Mouse (Mus musculus) T-helper 1 cell (primary cell): ENCODE data around the gene Alcam.

ENCODE experiments used
- in situ Hi-C: fragments of 300-600 bp; cut with MboI, MseI; formaldehyde crosslinking; loops from one replicate; pipeline ENCODE4 v1.15.1; 2025; ENCODE audit warnings: high pct_unique_total_duplicates

Alcam gene

GRCm38 (mm10) chr16:52443055-52443454 is 10.8 kb downstream of the Alcam start:
- in situ Hi-C loops: no loop called here

DNA sequence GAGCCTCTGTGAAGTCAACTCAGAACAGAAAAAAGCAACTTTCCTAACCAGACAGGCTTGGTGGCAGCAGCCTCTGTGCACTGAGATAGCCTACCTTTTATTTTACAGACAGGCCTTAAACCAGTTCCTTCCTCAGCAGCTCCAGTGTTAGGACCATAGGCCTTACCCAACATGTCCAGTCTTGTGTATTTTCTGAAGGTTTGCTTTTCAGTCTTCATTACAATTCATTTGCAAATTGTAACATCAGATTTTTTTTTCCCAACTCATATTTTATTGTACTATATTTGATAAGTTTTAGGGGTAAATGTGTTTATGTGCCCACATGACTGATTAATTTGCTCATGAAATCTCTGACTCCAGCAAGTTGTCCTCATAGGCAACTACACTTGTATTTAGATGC is 14.3 kb downstream of the Alcam start:
- in situ Hi-C loops: no loop called here

- in situ Hi-C loops: no loop called here
Observed at GRCm38 (mm10) chr16:52439007-52439406, 14.9 kb downstream of the Alcam start.

DNA sequence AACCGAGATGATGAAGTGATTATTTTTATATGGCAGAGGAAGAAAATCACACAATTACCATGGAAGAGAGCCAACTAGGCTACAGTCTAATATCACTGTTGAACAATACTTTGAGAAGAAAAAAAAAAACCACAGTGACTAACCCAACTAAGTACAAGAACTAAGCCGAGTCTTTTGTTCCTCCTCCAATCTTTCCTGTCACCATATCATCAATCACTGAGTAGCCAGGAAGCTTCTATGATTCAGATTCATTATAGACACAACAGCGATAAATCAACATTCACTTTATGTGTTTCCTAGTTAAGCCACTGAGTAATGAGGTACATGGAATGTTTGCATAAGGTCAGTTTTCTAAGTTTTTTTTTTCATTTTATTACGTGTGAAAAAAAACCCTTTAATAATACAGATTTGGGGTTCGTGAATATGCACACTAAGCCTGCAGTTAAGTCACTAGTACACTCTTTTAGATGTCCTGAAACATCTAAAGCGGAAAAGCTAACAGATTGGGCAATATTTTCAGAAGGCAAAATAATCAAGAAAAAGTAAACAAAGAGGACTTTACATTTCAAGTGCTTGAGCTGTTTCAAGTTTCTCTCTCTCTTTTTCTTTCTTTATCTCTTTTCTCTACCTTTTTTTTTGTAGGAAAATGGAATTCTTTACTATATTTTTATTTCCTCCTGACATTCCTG is 15.5 kb downstream of the Alcam start:
- in situ Hi-C loops: no loop called here

- in situ Hi-C loops: no loop called here
Observed at GRCm38 (mm10) chr16:52433189-52433588, 20.7 kb downstream of the Alcam start.

GRCm38 (mm10) chr16:52432072-52432471 is 21.8 kb downstream of the Alcam start:
- in situ Hi-C loops: no loop called here

DNA sequence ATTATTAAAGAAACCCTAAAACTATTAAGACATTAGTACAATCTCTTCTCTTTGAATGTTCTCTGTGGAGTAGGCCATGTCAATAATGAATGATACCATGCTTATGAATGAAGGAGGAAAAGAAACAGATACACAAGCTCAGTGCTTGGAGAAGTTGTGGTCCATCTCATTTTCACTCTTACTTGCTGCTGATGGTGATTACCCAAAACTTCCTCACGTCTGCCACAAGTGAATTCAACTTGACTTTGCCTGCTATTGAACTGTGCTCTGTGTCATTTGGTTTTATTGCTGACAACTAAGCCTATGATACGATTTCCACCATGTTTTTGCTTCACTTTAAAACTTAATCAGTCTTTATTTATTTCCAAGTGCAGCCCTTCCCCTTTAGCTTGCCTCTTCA is 22.3 kb downstream of the Alcam start:
- in situ Hi-C loops: no loop called here

DNA sequence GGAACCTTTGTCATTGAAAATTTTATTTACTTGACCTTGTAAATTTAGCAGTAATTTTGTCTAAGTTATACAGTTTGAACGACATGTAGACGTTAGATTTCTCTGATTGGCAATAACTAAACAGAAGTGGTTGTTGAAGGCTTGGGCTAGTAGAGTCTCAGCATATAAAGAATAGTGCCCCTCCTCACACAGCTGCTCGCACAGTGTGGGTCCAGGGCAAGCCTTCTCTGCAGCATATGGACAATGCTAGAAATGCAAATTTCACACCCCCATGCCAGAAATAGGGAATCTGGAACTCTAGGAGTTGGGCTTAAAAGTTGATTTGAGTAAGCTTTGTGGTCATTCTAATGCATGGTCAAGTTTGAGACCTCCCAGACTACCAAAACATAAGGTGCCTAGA is 23.8 kb downstream of the Alcam start:
- in situ Hi-C loops: no loop called here

- in situ Hi-C loops: no loop called here
Observed at GRCm38 (mm10) chr16:52429661-52430060, 24.2 kb downstream of the Alcam start.

DNA sequence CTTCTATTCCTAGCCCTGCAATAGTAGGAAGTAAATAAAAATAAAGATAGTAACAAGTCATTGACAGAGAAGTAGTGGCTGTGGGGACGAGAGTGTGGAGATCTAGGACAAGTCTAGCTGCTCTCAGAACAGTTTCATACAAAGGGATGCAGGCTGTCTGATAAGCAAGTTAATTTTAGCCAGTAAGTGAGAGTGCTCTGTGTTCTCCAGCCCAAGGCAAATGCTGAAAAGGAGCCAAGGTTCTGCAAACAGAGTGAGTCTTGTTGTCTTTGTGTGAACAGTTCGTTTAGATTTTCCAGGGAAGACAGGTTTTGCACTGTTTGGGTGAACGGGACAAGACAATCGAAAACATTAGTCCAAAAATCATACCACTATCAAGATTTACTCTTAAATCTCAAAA is 25.4 kb downstream of the Alcam start:
- in situ Hi-C loops: no loop called here

DNA sequence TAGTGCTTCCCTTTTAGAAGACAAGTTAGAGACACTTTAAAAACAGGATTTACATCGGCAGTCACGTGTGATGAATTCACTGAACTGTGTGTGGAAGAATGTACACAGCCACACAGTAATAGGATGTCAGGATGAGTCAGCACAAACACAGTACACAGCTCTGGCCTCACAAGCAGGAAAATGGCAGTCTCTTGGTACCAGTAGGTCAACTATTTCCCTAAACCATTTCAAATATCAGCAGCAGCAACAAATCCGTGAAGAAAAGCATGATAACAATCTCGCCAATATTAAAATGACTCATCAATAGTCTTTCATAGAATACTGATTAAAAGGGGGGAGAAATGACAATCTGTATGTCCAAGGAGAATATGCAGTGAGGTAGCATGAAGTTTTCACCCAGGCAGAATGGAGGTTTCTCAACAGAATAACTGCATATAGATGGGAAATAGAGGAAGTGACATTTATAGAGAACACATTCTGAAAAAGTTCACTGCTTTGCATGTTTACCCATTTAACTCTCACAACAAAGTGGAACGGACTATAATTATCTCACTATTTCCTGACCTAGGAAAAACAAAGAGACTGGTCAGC is 35.2 kb downstream of the Alcam start:
- in situ Hi-C loops: no loop called here

DNA sequence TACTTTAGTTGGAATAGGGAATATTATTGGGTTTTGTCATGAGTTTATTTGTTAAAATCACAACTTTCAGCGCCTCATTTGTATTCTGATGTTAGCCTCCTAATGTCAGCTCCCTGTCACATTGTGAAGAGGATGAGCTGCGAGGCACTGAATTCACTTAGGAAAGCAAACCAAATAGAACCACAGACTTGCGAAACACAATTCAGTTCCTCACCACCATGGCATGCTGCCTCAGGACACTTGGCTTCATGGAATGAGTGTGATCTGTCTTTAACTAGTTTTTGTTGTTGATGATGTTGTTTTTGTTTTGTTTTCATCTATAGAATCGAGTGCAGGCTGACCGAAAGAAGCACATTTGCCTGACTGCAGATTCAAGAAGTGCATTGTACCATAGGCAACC is 35.9 kb downstream of the Alcam start:
- in situ Hi-C loops: no loop called here

- in situ Hi-C loops: no loop called here
Observed at GRCm38 (mm10) chr16:52417146-52417545, 36.7 kb downstream of the Alcam start.

- in situ Hi-C loops: no loop called here
Observed at GRCm38 (mm10) chr16:52413714-52414113, 40.2 kb downstream of the Alcam start.

GRCm38 (mm10) chr16:52406072-52406471 is 47.8 kb downstream of the Alcam start:
- in situ Hi-C loops: loop anchor here (10.0 kb wide), 1 partner anchor 161 kb away; no protein-coding TSS in a partner anchor

GRCm38 (mm10) chr16:52405272-52405671 is 48.6 kb downstream of the Alcam start:
- in situ Hi-C loops: loop anchor here (10.0 kb wide), 1 partner anchor 160 kb away; no protein-coding TSS in a partner anchor

- in situ Hi-C loops: no loop called here
Observed at GRCm38 (mm10) chr16:52399112-52399511, 54.8 kb downstream of the Alcam start.

DNA sequence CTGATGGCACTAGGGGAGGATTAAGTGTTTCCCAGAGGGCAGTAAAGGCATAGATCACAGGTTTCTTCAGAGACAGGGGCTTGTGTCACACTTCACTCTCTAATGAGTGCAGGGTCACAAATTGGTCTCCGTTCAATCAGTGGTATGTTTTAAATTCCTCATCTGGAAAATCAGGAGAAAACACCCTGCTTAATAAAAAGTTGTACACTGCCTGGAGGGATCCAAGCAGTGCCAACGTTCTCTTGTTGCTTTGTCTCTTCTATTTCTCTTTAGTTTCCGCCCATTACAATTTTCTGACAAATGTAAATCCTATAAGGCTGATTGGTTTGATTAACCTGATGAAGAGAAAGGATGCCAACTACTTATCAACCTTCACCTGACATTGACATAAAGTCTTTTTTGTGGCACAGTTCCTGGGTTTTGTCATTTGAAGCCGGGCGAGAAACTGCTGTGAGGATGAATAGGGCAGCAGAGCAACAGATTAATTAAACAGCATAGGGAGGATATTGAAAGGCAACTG is 67.0 kb downstream of the Alcam start:
- in situ Hi-C loops: loop anchor here (10.0 kb wide), 2 partner anchors 228 to 1562 kb away; no protein-coding TSS in a partner anchor

GRCm38 (mm10) chr16:52383456-52384185 is 70.3 kb downstream of the Alcam start:
- in situ Hi-C loops: loop anchor here (10.0 kb wide), 2 partner anchors 231 to 1559 kb away; no protein-coding TSS in a partner anchor

GRCm38 (mm10) chr16:52378811-52379597 is 74.9 kb downstream of the Alcam start:
- in situ Hi-C loops: no loop called here

GRCm38 (mm10) chr16:52376827-52377226 is 77.0 kb downstream of the Alcam start:
- in situ Hi-C loops: no loop called here

- in situ Hi-C loops: no loop called here
Observed at GRCm38 (mm10) chr16:52371956-52372355, 81.9 kb downstream of the Alcam start.
